Mouse (Mus musculus) embryo, embryonic 9.5 days (tissue): Measurements from ENCODE around the gene Tsks.

ENCODE experiments used
- DNase-seq: peaks from one replicate; pipeline ENCODE4 v3.0.0-alpha.2; 2017; ENCODE audit errors: extremely low spot score

The Tsks gene

DNA sequence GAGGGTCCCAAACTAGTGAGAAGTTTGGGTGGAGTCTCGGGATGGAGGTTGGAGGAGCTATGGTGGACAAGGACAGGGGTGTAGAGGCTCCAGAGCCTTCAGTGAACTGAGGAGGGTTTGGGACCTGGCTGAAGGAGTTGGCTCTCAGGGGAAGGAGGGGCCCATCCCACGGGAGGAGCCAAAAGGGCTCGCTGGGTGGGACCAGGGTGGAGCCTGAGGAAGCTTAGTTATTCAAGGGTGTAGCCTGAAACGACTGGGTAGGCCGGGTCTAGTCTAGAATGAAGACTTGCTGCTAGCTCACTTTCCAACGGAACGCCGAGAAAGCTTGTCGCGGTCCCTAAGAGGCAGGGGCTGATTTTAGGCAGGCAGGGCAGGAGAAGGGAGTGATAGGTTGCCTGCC is 9.0 kb downstream of the Tsks start:
- peak; percentile 63 for DNase-seq

DNA sequence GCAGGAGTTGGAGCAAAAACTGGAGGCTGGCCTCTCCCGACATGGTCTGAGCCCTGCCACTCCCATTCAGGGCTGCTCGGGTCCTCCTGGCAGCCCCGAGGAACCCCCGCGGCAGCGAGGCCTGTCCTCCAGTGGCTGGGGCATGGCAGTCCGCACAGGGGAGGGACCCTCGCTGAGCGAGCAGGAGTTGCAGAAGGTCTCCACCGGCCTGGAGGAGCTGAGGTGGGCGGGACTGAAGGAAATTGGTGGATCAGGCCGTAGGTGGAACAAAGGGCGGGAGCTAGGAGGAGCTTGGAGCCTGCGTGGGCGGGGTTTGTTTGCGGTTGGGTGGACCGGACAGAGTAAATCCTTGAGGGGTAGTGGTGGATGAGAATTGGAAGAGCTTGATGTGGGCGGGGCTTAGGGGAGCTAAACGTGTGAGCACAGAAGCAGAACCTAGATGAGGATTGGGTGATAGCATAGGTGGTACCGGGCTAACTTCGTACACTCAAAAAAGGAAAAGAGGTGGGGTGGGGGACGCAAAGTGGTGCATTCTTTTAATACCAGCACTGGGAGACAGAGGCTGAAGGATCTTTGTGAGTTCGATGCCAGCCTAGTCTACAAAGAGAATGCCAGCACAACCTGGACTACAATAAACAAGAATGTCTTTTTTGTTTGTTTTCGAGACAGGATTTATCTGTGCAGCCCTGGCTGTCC is 9.8 kb downstream of the Tsks start:
- DNase-seq: peak; percentile 94

DNA sequence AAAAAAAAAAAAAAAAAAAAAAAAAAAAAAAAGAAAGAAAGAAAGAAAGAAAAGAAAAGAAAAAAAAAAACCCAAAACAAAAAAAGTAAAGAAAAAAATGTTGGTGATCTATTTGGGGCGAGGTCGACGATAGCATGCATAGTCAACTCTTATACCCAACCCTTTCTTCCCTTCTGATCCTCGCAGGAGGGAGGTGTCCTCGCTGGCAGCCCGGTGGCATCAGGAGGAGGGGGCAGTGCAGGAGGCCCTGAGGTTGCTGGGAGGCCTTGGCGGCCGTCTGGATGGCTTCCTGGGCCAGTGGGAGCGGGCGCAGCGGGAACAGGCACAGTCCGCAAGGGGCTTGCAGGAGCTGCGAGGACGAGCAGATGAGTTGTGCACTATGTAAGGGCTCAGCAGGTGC is 10.6 kb downstream of the Tsks start:
- DNase-seq: no peak

- no peak for DNase-seq
Observed at GRCm38 (mm10) chr7:44954091-44954885, 11.3 kb downstream of the Tsks start.

DNA sequence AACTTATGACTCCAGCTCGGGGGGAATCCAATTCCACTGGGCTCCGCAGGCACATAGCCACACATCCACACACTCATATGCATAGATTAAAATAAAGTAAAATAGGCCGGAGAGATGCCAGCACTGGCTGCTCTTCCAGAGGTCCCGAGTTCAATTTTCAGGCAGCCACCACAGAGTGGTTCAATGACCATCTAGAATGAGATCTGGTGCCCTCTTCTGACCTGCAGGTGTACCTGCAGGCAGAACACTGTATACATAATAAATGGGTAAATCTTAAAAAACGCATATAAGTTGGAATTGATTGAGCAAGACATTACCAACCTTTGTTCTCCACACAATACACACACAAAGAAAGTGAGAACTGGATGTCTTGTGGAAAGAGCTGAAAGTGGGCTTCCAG is 12.6 kb downstream of the Tsks start:
- no peak for DNase-seq

DNA sequence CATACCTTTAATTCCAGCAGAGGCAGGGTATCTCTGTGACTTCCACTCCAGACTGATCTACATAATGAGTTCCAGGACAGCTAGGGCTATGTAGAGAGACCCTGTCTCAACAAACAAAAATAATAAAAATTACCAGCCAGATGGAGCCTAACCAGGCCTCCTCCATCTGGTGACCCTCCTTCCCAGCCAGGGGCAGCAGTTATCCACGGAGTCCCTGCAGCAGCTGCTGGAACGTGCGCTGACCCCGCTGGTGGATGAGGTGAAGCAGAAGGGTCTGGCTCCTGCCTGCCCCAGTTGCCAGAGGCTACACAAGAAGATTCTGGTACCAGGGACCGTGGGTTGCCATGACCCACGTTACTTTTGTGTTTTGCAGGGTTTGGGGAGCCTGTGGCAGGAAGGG is 13.3 kb downstream of the Tsks start:
- no peak for DNase-seq

DNA sequence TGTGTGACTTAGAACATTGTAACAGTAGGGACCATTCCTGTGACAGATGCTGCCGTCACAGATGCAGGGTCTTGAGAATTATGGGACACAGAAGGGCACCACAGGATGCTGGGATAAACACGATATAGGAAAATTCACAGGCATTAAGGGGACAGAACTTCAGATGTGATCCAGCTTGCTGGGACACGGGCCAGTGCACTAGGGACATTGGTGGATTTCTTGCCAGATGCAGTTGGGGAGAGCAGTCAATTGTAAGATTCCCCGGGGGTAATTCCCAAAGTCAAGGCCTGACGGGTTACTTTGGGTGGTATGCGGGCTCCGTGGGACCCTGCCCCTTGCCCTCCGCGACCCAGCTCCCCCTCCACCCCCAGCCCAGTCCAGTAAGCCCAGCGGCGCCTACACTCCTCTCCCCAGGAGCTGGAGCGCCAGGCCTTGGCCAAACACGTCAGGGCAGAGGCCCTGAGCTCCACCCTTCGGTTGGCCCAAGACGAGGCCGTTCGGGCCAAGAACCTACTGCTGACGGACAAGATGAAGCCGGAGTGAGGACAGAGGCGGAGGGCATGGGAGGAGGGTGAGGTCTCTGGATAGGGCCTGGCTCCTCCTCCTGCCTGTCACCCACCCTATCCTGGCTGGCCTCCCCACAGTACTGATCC is 14.3 kb downstream of the Tsks start:
- DNase-seq: no peak

DNA sequence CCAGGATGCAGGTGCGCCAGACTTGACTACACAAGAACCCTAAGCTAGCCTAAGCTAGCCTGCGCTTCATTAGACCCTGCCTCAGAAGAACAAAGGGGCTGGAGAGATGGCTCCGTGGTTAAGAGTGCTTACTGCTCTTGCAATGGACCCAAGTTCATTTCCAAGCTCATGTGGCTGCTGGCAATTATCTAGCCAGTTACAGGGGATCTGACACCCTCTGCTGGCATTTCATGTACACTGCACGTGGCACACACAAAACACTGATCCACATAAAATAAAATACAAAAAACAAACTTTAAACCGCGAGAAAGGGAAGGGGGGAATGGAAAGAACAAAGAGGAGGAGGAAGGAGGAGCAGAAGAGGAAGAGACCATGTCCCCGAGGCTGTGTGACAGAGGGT is 15.2 kb downstream of the Tsks start:
- no peak for DNase-seq

- DNase-seq: no peak
Observed at GRCm38 (mm10) chr7:44959281-44959680, 16.3 kb downstream of the Tsks start.

- DNase-seq: no peak
Observed at GRCm38 (mm10) chr7:44959874-44960511, 17.0 kb downstream of the Tsks start.

- DNase-seq: no peak
Observed at GRCm38 (mm10) chr7:44960512-44960910, 17.5 kb downstream of the Tsks start.

DNA sequence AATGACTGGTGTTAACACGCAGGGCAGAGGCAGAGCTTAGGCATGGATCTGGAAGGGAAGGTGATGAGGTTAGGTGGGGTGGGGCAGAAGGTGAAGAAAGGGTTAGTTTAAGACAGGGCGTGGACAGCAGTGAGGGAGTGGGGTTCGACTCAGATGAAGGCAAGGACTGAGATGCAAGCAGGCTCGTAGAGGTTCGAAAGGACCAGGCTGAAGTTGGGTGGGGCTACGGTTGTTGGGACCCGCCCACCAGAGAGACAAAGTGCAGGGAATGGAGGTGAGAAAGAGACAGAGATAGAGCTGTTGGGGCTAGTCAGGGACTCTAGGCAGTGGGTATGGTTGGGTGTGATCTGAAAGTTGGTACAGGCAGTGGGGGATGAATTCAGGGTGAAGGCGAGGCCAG is 19.3 kb downstream of the Tsks start:
- no peak for DNase-seq

DNA sequence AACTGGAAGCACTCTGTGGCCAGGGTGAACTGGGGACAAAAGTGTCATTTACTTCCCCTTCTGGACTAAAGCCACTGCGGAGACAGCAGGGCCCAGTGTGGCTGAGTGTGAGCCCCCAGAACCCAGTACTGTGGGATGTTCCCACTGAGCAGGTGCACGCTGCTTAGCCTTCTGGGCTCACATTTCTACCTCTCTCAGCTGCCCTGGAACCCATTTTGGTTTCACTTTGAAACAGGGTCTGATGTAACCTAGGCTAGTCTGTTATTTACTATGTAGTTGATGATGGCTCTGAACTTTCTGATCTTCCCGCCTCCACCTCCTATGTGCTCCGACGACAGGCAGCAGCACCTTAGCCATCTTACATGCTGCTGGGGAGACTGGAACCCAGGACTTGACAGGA is 19.8 kb downstream of the Tsks start:
- DNase-seq: no peak

- DNase-seq: no peak
Observed at GRCm38 (mm10) chr7:44964990-44965389, 22.0 kb downstream of the Tsks start.

DNA sequence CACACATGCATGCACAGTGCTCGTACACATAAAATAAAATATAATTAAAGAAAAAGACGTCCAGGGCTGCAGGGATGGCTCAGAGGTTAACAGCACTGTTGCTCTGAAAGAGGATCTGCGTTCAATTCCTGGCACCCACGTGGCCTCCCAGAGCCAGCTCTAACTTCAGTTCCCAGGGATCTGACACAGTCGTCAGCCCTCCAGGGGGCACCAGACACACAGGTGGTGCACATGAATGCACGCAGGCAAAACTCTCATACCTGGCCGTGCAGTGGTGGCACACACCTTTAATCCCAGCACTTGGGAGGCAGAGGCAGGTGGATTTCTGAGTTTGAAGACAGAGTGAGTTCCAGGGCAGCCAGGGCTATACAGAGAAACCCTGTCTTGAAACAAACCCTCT is 23.0 kb downstream of the Tsks start:
- DNase-seq: no peak

- no peak for DNase-seq
Observed at GRCm38 (mm10) chr7:44966638-44967037, 23.6 kb downstream of the Tsks start.

DNA sequence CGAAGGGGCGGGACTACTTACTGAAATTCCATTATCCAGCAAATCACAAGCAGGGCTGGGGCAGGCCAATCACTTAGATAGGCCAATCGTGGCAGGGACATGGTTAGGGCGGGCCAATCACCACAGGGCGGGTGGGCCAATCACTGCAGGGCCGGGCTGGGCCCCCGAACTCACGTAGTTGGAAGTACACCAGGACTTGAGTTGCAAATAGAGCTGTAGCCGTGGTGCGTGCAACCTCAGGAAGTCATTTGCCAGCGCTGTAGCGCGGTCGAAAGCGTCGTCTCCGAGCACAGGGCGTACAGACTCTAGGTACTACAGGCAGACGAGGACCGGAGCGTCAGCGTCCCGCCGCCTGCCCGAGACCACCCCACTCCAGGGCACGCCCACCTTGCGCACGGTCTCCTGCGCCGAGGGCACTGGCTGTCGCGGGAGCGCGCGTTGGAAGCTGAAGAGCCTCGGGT is 27.3 kb downstream of the Tsks start:
- peak; percentile 94 for DNase-seq

GRCm38 (mm10) chr7:44971142-44971541 is 28.1 kb downstream of the Tsks start:
- no peak for DNase-seq

DNA sequence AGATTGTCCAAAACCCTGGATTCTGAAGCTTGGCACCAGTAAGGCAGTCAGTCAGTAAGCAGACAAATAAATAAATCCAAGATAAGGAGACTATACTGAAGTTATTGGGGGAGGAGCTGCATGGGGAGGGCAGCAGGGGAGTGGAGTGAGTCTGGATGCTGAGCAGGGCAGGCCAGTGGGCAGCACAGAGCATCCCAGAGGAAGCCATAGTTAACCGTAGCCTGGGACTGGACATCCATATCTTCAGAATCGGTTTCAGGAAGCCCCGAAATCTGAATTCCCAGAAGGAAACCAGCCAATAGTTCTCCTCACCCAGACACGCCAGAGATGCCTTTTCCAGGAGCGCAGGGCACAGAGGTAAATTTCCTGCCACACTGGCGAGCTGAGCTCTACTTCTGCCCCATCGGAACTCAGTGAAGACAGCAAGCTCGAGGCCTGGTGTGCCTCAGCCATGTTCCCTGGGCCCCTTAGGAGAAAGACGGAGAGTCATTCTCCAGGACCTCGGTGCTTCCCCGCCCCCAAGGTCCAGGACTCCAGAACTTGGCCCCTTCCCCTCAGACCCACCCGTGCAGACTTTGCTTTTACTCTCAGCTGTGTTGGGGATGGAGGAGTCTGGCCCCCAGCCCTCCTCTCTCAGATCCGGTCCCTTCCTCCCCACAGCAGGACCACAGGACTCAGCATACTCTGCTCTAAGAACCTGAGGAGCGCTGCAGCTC is 30.6 kb downstream of the Tsks start:
- DNase-seq: no peak

- DNase-seq: peak; percentile 85
Observed at GRCm38 (mm10) chr7:44974383-44975116, 31.5 kb downstream of the Tsks start, which contains the start of gene Cpt1c. TSS of gene Cpt1c (minus strand) at chr7:44974851.

GRCm38 (mm10) chr7:44975117-44975419 is 32.1 kb downstream of the Tsks start:
- no peak for DNase-seq
